Mouse (Mus musculus) embryonic fibroblast, embryonic 13.5 days (primary cell): Measurements from ENCODE around the gene Hvcn1. TPM values are rescaled to one million over a fixed set of nuclear protein-coding genes. Genes with fewer than 3 reads are reported as not detected.

ENCODE experiments used
- H3K27ac ChIP-seq: 2 replicates; pipeline ENCODE4 v1.5.1; 2012; ENCODE audit warnings: low read length, control low read depth, inconsistent platforms; ENCODE audit not compliant: insufficient read depth
- H3K4me1 ChIP-seq: 2 replicates; pipeline ENCODE4 v1.6.1; 2011; ENCODE audit warnings: low read length; ENCODE audit not compliant: control insufficient read depth, insufficient read depth
- H3K4me3 ChIP-seq: 2 replicates; pipeline ENCODE4 v1.5.1; 2011; ENCODE audit warnings: mild to moderate bottlenecking, control low read depth, low read length; ENCODE audit not compliant: insufficient read depth
- CTCF ChIP-seq: IDR thresholded peaks from 2 replicates; pipeline ENCODE4 v1.5.1; 2011; ENCODE audit warnings: mild to moderate bottlenecking, control low read depth, low read length, moderate library complexity, borderline replicate concordance; ENCODE audit not compliant: insufficient read depth
- POLR2A ChIP-seq: IDR thresholded peaks from 2 replicates; pipeline ENCODE4 v1.6.1; 2011; ENCODE audit warnings: low read depth, mild to moderate bottlenecking, control low read depth, low read length, moderate library complexity
- polyA plus RNA-seq: library from polyadenylated mRNA; stranded (reverse); fragments of >200 nt; gene quantifications from 2 replicates; pipeline ENCODE4 v1.2.4, GENCODE M21; 2011; ENCODE audit warnings: low read depth; ENCODE audit not compliant: missing spikeins, insufficient read length

Gene Hvcn1
- polyA plus RNA-seq, 1 experiment: 3.1 TPM

GRCm38 (mm10) chr5:122234319-122235195 is 28.0 kb downstream of the Hvcn1 start:
- Histone ChIP-seq H3K4me1 (no peaks in the 10 kb centered on the region), H3K4me3 (no peak overlapping the region), H3K27ac (no peak overlapping the region)
- no peak for TF ChIP-seq POLR2A
- TF ChIP-seq CTCF: no peak

- Histone ChIP-seq H3K27ac (no peak overlapping the region), H3K4me3 (no peak overlapping the region), H3K4me1 (no peaks in the 10 kb centered on the region)
- TF ChIP-seq POLR2A (no peak), CTCF (no peak)
These were observed 28.7 kb downstream of the Hvcn1 start for GRCm38 (mm10) chr5:122235196-122235836.

GRCm38 (mm10) chr5:122237200-122237599 is 30.6 kb downstream of the Hvcn1 start:
- no peak for TF ChIP-seq CTCF
- no peak for TF ChIP-seq POLR2A
- no peaks in the 10 kb centered on the region for H3K4me1 ChIP-seq
- no peak overlapping the region for H3K27ac ChIP-seq
- H3K4me3 ChIP-seq: no peak overlapping the region

- no peak overlapping the region for H3K27ac ChIP-seq
These were observed 33.0 kb downstream of the Hvcn1 start for GRCm38 (mm10) chr5:122239618-122240017.

GRCm38 (mm10) chr5:122240521-122240920 is 33.9 kb downstream of the Hvcn1 start:
- TF ChIP-seq CTCF (no peak), POLR2A (no peak)
- Histone ChIP-seq H3K27ac (no peak overlapping the region), H3K4me1 (no peaks in the 10 kb centered on the region), H3K4me3 (no peak overlapping the region)

More at GRCm38 (mm10) chr5:122239618-122240017, 33.0 kb downstream of the Hvcn1 start:
- Histone ChIP-seq H3K4me3 (no peak overlapping the region), H3K4me1 (no peaks in the 10 kb centered on the region)
- no peak for TF ChIP-seq POLR2A
- TF ChIP-seq CTCF: no peak

- Histone ChIP-seq H3K27ac (no peak overlapping the region), H3K4me1 (no peaks in the 10 kb centered on the region), H3K4me3 (no peak overlapping the region)
- no peak for TF ChIP-seq POLR2A
- TF ChIP-seq CTCF: no peak
These were observed 34.4 kb downstream of the Hvcn1 start for GRCm38 (mm10) chr5:122240989-122241388.

GRCm38 (mm10) chr5:122242521-122243123 is 36.0 kb downstream of the Hvcn1 start:
- no peak for TF ChIP-seq POLR2A
- TF ChIP-seq CTCF: no peak
- H3K27ac ChIP-seq: no peak overlapping the region
- H3K4me3 ChIP-seq: no peak overlapping the region
- no peaks in the 10 kb centered on the region for H3K4me1 ChIP-seq

- no peak for TF ChIP-seq POLR2A
- no peak for TF ChIP-seq CTCF
- no peaks in the 10 kb centered on the region for H3K4me1 ChIP-seq
- no peak overlapping the region for H3K4me3 ChIP-seq
- no peak overlapping the region for H3K27ac ChIP-seq
These were observed 37.3 kb downstream of the Hvcn1 start for GRCm38 (mm10) chr5:122243781-122244523.

- TF ChIP-seq CTCF (no peak), POLR2A (no peak)
- Histone ChIP-seq H3K4me3 (no peak overlapping the region), H3K4me1 (no peaks in the 10 kb centered on the region), H3K27ac (no peak overlapping the region)
These were observed 38.6 kb downstream of the Hvcn1 start for GRCm38 (mm10) chr5:122245186-122245585.
